Mouse (Mus musculus): ENCODE measurements around the gene Galnt18.
A peak's percentile ranks its signal among the peaks of the same experiment; 100 is the strongest.

DNA sequence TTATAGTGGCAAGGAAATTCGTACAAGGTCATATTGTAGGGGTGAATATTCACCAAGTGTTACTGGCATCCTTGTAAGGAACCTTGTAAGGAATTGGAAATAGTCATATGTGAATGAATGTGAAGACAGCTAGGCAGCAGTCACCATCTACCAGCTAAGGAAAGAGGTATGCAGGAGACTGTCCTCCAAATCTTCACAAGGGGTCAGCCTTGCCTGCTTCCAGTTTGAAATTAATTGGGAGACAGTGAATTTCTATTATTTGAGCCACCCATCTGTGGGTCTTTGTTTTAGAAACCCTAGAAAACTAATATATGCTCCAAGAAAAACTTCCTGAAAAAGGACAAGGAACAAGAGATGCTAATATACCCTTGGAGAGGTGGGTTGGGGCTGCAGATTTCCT is 313.1 kb downstream of the Galnt18 start:
- TF ChIP-seq CTCF (IDR thresholded peaks at IDR 0.05; ENCODE audit: low read depth) (peak; percentile 24), EP300 (optimal IDR thresholded peaks at IDR 0.05) (no peak)
